Mouse (Mus musculus): ENCODE results near the gene Poll.

The Poll gene

GRCm38 (mm10) chr19:45560153-45560890 lies at the start of gene Poll, which contains the start of gene Gm17018:
TSS of gene Poll (minus strand) at chr19:45560531.
TSS of gene Gm17018 (plus strand) at chr19:45560615.
- DNase-seq (ENCODE audit: low spot score in 2 of 2): peak; percentile 72 to 86

DNA sequence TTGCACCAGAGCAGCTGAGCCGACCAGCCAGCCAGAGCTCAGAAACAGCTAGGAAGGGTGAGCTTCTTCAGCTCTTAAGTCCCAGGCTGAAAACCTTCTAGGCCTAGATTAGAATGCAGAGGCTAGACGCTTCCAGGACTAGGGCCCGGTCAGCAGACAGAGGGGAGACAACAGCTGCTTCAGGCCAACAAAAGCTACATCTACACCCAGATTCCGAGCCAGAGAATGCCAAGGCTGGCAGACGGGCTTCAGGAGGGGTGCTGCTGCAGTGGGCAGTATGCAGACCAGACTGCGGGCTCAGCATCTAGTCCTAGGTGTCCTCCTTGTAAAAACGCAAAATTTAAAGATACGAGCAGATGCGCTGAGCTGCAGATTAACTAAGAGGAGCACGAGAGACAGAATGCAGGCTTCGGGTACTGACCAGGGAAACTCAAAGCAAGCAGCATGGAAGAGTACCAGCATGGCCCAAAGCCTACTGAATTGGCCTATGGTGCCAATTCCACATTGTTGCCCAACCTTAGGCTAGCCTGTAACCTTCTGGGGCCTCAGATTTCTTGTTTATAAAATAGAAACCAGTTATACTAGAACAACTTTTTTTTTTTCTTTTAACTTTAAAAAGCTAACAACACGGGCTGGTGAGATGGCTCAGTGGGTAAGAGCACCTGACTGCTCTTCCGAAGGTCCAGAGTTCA lies 48.5 kb upstream of the Poll start:
- no peak for DNase-seq (ENCODE audit: low spot score in 2 of 2)

GRCm38 (mm10) chr19:45607479-45607878 lies 47.1 kb upstream of the Poll start:
- no peak for DNase-seq (ENCODE audit: low spot score in 2 of 2)

DNA sequence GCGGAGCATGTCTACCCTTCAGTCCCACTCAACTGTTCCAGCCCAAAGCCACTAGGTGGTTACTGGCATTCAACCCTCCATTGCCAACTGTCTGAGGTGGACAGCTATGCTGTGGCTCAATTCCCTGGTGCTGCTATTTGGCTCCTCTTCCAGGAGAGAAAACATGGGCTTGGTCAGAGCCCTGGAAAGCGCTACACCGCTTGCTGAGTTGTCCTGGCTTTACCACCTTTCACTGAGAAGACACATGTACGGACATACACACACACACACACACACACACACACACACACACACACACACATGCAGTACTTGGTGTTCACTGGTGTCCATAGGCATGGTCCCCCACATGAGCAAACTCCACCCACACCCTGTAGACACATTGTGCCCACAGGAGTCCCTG lies 46.4 kb upstream of the Poll start:
- no peak for DNase-seq (ENCODE audit: low spot score in 2 of 2)

DNA sequence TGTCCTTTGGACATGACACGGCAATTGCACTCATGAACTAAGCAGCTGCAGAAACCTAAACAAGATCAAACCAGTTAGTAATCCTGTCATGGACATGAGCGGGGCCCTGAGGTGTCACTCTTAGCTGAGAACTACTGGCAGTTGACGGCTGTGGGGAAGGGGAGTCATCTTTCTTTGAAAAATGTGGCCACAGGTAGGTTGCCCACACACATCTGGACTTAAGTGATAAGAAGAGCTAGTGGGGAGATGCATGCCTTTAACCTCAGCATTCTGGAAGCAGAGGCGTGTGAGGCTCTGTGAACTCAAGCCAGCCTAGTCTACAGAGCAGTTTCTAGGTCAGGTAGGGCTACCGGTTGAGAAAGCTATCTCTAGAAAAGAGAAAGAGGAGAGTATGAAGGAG lies 42.3 kb upstream of the Poll start:
- DNase-seq (ENCODE audit: low spot score in 2 of 2): no peak

DNA sequence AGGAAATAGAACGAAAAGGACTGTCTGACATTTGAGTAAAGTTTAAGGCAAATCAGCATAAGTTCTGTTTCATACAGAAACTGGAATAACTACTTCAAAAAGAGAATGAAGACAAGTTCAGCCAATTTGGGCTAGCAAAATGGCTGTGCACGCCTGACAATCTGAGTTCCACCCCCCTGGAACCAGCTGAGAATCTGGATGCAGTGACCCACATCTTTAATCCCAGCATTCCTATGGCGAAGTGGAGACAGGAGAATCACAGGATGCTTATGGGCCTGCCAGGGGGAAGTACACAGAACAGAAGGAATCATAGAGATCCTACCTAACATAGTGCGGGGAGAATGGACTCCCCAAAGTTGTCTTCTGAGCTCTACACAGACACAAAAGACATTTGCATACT lies 36.8 kb upstream of the Poll start:
- no peak for DNase-seq (ENCODE audit: low spot score in 2 of 2)

GRCm38 (mm10) chr19:45596434-45596833 lies 36.1 kb upstream of the Poll start:
- DNase-seq (ENCODE audit: low spot score in 2 of 2): no peak

- DNase-seq (ENCODE audit: low spot score in 2 of 2): no peak
These were observed 35.7 kb upstream of the Poll start for GRCm38 (mm10) chr19:45596019-45596418.

- no peak for DNase-seq (ENCODE audit: low spot score in 2 of 2)
These were observed 35.1 kb upstream of the Poll start for GRCm38 (mm10) chr19:45595481-45595880.

DNA sequence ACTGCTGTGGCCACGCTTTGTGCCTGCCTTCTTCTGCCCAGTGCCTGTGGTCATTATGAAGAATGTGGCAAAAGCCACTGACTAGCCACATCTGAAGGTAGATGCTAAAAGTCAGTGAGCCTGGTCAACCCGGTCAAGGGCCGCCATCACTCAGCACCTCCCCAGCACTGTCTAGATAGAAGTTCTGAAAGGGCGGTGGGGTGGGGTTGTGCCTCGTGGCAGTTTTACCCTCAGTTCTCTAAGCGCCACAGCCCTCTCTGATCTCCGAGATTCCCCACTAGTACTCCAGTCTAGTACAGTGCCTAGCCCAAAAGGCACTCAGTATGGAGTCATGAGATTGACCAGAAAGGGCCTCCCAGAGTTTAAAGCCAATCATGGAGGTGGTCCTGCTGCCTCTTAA lies 33.7 kb upstream of the Poll start:
- DNase-seq (ENCODE audit: low spot score in 2 of 2): no peak

GRCm38 (mm10) chr19:45592916-45593315 lies 32.6 kb upstream of the Poll start:
- DNase-seq (ENCODE audit: low spot score in 2 of 2): no peak

DNA sequence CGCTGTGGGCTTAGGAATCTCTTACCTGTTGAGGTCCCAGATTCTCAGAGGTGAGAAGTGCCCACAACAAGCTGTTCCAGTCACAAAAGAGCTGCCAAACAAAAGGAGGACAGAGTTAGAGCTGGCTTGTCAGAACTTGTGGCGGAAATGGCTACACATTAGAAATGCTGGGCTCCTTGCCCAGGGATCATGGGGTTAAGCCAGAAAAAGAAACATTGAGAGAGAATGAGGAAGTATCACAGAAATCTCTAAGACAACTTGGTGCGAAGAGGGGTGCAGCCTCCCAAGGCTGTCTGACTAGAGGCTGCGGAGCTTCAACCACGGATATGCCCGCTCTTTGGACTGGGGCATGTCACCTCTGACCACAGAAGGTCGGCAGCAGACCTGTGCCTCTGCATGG lies 31.4 kb upstream of the Poll start:
- no peak for DNase-seq (ENCODE audit: low spot score in 2 of 2)

- no peak for DNase-seq (ENCODE audit: low spot score in 2 of 2)
These were observed 29.4 kb upstream of the Poll start for GRCm38 (mm10) chr19:45589761-45590160.

DNA sequence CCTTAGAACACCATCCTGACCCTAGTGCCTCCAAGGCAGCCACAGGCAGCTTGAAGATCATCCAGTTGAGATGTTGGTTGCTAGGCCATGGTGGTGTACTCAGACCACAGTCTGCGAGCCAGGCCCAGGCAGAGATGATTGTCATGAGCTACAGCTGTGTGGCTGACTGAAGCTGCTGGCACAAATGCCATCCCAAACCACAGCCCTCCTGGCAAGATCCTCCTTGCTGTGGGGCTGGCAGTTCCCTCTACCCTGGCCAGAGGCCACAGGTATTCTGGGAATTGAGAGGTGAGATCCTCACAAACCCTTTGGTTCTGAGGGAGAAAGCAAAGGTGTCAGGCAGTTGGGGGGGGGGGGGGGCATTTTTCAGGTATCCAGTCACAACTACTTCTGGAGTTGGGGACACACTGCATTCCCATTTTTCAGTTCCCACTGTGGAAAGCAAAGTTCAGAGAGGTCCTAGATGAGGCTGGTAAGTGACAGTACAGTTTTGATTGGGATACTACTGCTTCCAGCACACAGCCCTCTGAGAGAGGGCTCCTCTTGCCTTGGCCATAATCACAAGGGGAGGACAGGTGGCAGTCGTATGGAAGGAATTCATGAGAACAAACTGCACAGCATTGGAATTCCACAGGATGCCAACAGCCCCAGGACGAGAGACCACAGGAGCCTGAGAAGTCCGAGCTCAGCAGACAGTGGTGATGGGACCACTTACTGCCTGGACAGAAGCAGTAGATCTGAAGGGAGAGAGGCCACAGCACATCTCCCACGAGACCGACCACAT lies 27.4 kb upstream of the Poll start:
- no peak for DNase-seq (ENCODE audit: low spot score in 2 of 2)

GRCm38 (mm10) chr19:45586850-45587249 lies 26.5 kb upstream of the Poll start:
- DNase-seq (ENCODE audit: low spot score in 2 of 2): no peak

DNA sequence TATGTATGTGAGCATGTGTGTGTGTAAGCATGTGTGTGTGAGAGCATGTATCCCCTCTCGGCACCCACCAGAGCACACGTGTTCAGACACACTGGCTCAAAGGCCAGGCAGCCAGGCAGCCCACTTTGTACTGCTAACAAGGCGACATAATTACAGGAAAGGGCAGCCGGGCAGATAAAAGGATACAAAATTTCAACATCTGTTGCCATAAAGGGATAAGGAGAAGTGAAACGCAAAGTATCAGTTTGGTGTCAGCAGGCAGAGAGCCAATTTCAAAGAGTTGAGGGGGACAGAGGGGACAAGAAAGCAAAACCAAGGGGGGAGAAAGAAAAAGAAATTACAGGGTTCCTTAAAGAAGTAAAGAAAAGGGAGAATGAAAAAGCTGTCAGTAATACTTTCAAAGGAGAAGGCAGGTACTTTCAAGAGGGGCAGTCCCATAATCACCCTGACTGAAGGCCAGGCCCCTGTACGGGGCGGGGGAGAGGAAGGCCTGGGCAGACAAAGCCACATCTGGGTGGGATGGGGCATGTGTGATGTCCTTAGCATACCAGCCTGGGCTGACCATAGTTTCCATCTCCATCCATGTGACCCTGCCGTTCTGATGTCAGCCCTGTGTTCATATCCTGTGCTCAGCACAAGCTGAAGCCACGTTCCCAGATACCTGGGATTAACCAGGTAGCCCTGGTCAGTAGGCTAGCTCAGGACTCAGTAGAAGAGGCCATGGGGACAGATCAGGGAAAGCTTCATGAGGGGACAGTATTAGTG lies 24.7 kb upstream of the Poll start:
- no peak for DNase-seq (ENCODE audit: low spot score in 2 of 2)

GRCm38 (mm10) chr19:45583136-45583535 lies 22.8 kb upstream of the Poll start:
- DNase-seq (ENCODE audit: low spot score in 2 of 2): no peak

GRCm38 (mm10) chr19:45582161-45582560 lies 21.8 kb upstream of the Poll start:
- DNase-seq (ENCODE audit: low spot score in 2 of 2): no peak

GRCm38 (mm10) chr19:45581257-45581656 lies 20.9 kb upstream of the Poll start:
- peak; percentile 47 to 75 for DNase-seq (ENCODE audit: low spot score in 2 of 2)

DNA sequence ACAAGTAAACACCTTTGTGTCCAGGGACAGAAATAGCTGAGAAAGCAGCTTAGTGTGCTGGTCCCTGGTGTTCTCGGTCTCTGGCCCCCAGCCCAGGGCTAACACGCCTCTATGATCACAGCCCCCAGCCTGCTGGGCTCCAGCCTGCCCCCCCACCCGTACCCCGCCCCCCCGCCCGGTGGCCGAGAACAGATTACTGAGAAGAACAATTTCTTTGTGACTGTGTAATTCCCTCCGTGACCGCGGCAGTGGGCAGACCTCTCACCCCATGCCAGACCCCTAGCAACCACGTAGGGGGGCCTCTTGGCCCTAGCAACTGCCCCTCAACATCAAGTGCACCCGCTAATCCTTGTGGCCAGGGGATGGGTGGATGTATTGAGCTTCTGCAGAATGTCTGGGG lies 19.9 kb upstream of the Poll start:
- DNase-seq (ENCODE audit: low spot score in 2 of 2): no peak

DNA sequence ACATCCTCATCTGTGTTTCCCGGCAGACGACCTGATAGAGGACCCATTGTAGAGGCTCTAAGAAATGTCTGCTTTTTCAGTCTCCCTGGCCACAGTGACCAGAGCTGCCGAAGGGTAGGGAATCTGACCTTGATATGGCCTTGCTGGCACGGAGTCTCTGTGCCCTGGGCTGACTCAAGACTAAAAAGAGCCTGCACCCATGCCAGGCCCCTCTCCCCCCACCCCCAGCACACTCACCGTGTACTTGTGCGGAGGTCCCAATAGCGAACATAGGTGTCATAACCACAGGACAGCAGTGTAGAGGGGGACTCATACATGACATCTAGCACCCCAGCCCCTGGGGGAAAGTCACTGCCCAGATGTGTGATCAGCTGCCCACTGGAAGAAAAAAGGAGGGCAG lies 19.1 kb upstream of the Poll start:
- no peak for DNase-seq (ENCODE audit: low spot score in 2 of 2)

GRCm38 (mm10) chr19:45578976-45579375 lies 18.6 kb upstream of the Poll start:
- DNase-seq (ENCODE audit: low spot score in 2 of 2): no peak

Measured in spleen, postnatal 10 days (tissue).